Mouse (Mus musculus): ENCODE measurements around the gene Zic4. TPM values are rescaled to one million over a fixed set of nuclear protein-coding genes. Genes with fewer than 3 reads are reported as not detected.

Zic4 gene
- polyA plus RNA-seq, 1 experiment from 2014 or later = not detected

DNA sequence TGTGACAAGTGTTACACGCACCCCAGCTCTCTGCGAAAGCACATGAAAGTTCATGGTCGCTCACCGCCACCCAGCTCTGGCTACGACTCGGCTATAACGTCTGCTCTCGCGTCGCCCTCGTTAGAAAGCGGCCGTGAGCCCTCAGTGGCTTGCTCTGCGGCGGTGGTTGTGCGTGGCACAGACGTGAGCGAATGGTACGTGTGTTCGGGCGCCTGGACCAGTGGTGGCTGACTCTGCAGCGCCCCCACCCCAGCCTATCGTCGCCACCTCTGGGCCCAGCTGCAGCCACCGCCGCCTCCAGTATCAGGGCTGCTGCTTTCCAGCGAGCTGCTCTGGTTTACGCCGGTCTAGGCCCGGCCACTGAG is 21.9 kb downstream of the Zic4 start:
- no peak for ATAC-seq (ENCODE audit: insufficient read depth, low FRiP score)
- 2% methylated on average over 30 of the region's 30 CpGs for WGBS
- no peaks in the 10 kb centered on the region for H3K9me3 ChIP-seq (replicated peaks; ENCODE audit: control insufficient read depth, low read length)

DNA sequence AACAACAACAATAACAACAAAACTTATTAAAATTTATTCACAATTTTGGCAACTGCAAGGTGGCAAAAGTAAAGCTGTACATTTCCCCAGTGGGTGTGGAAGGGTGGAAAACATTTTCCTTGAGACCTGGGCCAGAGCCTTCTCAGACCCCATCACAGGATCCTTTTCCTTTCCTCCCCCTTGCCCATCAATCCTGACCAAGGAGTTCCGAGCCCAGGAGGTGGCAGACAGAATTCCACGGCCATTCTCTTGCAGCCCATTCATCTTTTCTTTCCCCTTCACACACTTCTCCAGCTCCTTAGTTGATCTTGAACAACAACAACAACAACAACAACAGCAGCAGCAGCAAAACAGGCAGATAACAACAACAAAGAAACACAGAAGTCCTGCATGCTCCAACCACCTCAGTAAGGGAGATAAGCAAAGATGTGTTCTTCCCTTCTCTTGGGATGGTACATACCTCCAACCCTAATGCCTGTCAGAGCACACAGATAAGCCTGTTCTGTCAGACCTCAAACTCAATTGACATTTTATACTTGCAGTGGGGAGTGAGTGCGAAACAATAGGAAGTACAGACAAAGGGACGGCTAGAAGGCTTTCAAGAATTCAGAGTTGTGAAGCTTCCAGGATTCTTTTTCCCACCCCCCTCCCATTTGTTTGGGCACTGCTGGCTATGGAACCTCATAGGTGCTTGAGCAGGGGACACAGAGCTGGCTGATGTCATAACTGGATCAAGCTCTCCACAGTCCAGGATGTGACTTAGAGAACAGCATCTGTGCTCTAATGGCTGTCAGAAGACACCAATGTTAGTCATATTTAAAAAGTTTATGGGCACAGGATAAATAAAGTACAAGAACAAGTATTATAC is 22.7 kb downstream of the Zic4 start:
- H3K27me3 ChIP-seq (ENCODE audit: control insufficient read depth, insufficient read depth, low read length) = peaks cover 96% of the 10 kb centered on the region
- ATAC-seq (ENCODE audit: insufficient read depth, low FRiP score) = no peak
- no peak overlapping the region for H3K4me2 ChIP-seq (ENCODE audit: low read depth, low read length)
- no peak overlapping the region for H3K9ac ChIP-seq (ENCODE audit: low read length)
- no peaks in the 10 kb centered on the region for H3K9me3 ChIP-seq (replicated peaks; ENCODE audit: control insufficient read depth, low read length)
- no peak overlapping the region for H3K27ac ChIP-seq (ENCODE audit: low read length)
- peaks cover 5% of the 10 kb centered on the region for H3K4me1 ChIP-seq (ENCODE audit: control insufficient read depth, insufficient read depth, low read length)
- 6% methylated on average over 4 of the region's 4 CpGs for WGBS
- no peaks in the 10 kb centered on the region for H3K36me3 ChIP-seq (ENCODE audit: control insufficient read depth, insufficient read depth, low read length)
- H3K4me3 ChIP-seq (replicated peaks; ENCODE audit: low read length) = no peak overlapping the region

More for the DNA sequence above, 21.9 kb downstream of the Zic4 start:
- Histone ChIP-seq H3K4me1 (ENCODE audit: control insufficient read depth, insufficient read depth, low read length) (peaks cover 5% of the 10 kb centered on the region), H3K27ac (ENCODE audit: low read length) (no peak overlapping the region), H3K9ac (ENCODE audit: low read length) (no peak overlapping the region), H3K27me3 (ENCODE audit: control insufficient read depth, insufficient read depth, low read length) (peaks cover 96% of the 10 kb centered on the region), H3K4me3 (replicated peaks; ENCODE audit: low read length) (no peak overlapping the region), H3K36me3 (ENCODE audit: control insufficient read depth, insufficient read depth, low read length) (no peaks in the 10 kb centered on the region), H3K4me2 (ENCODE audit: low read depth, low read length) (no peak overlapping the region)

DNA sequence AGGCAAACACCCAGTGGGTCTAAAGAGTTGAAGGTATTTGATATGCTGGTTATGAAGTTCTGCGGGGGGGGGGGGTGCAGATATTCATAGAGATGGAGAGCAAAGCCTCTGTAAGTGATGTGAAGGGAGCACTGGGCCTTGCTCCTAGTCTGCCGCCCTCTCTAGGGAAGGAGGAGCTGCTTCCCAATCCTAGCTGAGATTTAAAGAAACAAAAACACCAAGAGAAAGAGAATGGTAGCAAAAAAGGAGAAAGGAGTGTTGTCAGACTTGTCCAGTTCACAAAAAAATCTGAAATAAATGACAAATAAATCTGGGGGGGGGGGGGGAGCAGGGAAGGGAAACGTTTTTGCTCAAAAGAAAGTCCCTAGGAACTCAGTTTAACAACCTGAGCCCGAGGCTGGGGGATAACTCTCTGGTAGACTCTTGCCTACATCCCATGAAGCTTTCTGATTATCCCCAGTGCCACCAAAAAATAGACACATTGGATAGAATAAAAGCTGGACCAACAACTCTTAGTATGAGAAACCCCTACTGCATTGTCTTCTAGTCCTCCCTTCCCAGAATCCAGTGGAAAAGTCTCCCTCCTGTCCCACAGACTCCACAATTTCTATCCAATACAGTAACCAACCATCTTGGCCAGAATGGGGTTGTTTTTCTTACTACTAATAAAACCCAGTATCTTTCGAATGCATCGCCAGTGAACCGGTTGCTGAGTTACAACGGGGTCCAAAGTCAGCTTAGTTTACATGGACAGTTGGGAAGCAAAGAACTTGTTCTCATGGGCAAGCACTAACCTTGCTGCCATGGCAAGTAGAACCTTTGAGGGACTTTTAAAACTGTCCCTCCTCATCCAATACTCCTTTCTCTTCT is 23.6 kb downstream of the Zic4 start:
- Histone ChIP-seq H3K4me1 (ENCODE audit: control insufficient read depth, insufficient read depth, low read length) (peaks cover 5% of the 10 kb centered on the region), H3K4me2 (ENCODE audit: low read depth, low read length) (no peak overlapping the region), H3K27ac (ENCODE audit: low read length) (no peak overlapping the region), H3K9me3 (replicated peaks; ENCODE audit: control insufficient read depth, low read length) (no peaks in the 10 kb centered on the region), H3K9ac (ENCODE audit: low read length) (no peak overlapping the region), H3K27me3 (ENCODE audit: control insufficient read depth, insufficient read depth, low read length) (peaks cover 96% of the 10 kb centered on the region), H3K36me3 (ENCODE audit: control insufficient read depth, insufficient read depth, low read length) (no peaks in the 10 kb centered on the region), H3K4me3 (replicated peaks; ENCODE audit: low read length) (no peak overlapping the region)
- ATAC-seq (ENCODE audit: insufficient read depth, low FRiP score) = no peak
- WGBS = 3% methylated on average over 8 of the region's 8 CpGs

DNA sequence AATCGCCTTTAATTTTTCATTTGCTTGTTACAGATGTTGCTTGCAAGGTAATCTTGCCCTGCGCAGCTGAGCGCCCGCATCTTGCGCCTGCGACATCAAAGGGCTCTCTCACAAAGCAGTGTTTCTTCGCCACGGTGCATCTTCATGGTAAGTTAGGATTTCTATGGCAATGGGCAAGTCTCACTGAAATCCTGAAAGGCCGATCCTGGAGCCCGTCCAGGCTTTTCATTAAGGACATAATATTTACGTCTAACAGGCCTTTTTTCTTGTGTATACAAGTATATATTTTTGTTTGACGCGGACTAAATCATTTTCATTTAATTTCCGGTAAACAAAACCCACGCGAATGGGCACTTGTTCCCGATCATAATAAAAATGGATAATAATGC is 24.3 kb downstream of the Zic4 start:
- no peak overlapping the region for H3K9ac ChIP-seq (ENCODE audit: low read length)
- H3K4me1 ChIP-seq (ENCODE audit: control insufficient read depth, insufficient read depth, low read length) = peaks cover 3% of the 10 kb centered on the region
- no peak overlapping the region for H3K27ac ChIP-seq (ENCODE audit: low read length)
- no peak overlapping the region for H3K4me2 ChIP-seq (ENCODE audit: low read depth, low read length)
- peaks cover 95% of the 10 kb centered on the region for H3K27me3 ChIP-seq (ENCODE audit: control insufficient read depth, insufficient read depth, low read length)
- H3K36me3 ChIP-seq (ENCODE audit: control insufficient read depth, insufficient read depth, low read length) = no peaks in the 10 kb centered on the region
- no peak overlapping the region for H3K4me3 ChIP-seq (replicated peaks; ENCODE audit: low read length)
- no peak for ATAC-seq (ENCODE audit: insufficient read depth, low FRiP score)
- 3% methylated on average over 17 of the region's 17 CpGs for WGBS
- no peaks in the 10 kb centered on the region for H3K9me3 ChIP-seq (replicated peaks; ENCODE audit: control insufficient read depth, low read length)

DNA sequence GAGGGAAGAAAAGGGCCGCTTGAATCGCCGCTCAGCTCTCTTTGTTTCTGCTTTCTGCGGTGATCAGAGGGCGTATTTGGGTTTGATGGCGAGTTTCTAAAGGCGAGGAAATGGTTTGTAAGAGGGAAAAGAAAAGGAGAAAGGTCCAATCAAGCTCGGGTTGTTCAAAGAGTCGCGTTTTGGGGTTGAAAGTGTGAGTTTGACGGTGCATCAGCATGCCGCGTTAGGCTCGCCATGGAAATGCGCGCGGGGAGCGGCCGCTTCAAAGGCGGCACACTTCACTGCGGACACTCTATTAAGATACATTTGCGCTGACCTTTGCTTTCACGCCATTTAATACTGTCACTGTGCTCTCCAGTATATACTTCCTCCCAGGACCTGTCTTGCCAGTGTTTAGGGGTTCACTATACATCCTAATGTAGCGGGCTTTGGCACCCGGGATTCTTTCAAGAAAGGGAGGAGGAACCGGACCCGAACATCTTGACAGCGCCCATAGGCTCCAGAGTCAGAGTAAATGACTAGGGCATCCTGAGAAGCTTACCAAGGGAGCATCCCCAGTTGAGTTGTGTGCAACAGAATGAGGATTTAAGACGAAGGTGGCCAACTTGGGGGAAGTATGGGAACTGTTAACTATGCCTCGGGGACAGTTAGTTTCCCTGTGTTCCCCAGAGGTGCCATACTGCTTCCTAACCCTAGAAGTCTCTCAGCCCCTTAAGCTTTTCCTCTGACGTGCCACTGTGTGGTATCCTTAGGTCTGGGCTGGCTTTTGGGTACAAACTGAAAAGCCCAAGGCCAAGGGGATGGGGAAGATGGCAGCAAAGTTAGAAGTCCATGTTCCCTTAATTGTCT is 24.9 kb downstream of the Zic4 start:
- H3K4me2 ChIP-seq (ENCODE audit: low read depth, low read length) = no peak overlapping the region
- H3K27ac ChIP-seq (ENCODE audit: low read length) = no peak overlapping the region
- no peak overlapping the region for H3K9ac ChIP-seq (ENCODE audit: low read length)
- no peaks in the 10 kb centered on the region for H3K4me1 ChIP-seq (ENCODE audit: control insufficient read depth, insufficient read depth, low read length)
- peaks cover 95% of the 10 kb centered on the region for H3K27me3 ChIP-seq (ENCODE audit: control insufficient read depth, insufficient read depth, low read length)
- H3K4me3 ChIP-seq (replicated peaks; ENCODE audit: low read length) = no peak overlapping the region
- 1% methylated on average over 31 of the region's 31 CpGs for WGBS
- no peak for ATAC-seq (ENCODE audit: insufficient read depth, low FRiP score)
- no peaks in the 10 kb centered on the region for H3K36me3 ChIP-seq (ENCODE audit: control insufficient read depth, insufficient read depth, low read length)
- H3K9me3 ChIP-seq (replicated peaks; ENCODE audit: control insufficient read depth, low read length) = no peaks in the 10 kb centered on the region

DNA sequence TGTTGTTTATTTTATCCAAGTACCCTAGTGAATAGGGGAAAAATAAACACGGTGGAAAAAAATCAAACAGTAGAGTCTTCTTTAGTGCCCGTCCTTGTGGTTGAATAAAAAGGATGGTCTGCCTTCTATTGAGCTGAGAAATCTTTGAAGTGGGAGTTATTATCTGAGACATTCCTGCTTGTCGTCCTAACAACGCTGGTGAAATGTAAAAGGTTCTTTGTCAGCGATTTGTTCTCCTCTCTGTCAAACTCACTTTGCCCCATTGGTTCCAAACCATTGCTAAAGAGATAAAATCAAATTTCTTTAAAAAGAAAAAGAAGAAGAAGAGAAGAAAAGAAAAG is 25.5 kb downstream of the Zic4 start:
- Histone ChIP-seq H3K4me2 (ENCODE audit: low read depth, low read length) (no peak overlapping the region), H3K9ac (ENCODE audit: low read length) (no peak overlapping the region), H3K4me3 (replicated peaks; ENCODE audit: low read length) (no peak overlapping the region), H3K27me3 (ENCODE audit: control insufficient read depth, insufficient read depth, low read length) (peaks cover 94% of the 10 kb centered on the region), H3K27ac (ENCODE audit: low read length) (no peak overlapping the region), H3K4me1 (ENCODE audit: control insufficient read depth, insufficient read depth, low read length) (no peaks in the 10 kb centered on the region), H3K36me3 (ENCODE audit: control insufficient read depth, insufficient read depth, low read length) (no peaks in the 10 kb centered on the region), H3K9me3 (replicated peaks; ENCODE audit: control insufficient read depth, low read length) (no peaks in the 10 kb centered on the region)
- no peak for ATAC-seq (ENCODE audit: insufficient read depth, low FRiP score)
- 1% methylated on average over 5 of the region's 5 CpGs for WGBS

DNA sequence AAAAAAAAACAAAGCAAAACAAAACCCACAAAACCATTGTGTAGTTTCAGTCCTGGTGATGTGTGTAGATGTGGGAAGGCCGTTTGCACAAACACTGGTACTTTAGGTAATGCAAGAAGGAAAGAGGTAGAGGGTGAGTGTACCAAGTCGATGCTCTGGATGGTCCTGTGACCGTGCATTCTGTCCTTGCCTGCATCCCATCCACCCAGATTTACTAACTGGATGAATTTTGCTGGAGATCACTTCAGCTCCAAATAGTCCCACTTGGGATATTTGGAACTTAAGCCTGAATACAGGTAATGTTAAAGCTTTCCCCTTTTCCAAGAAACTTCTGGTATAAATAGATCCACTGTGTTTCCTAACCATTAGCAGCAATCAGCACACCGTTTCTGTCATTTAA is 26.0 kb downstream of the Zic4 start:
- no peaks in the 10 kb centered on the region for H3K4me1 ChIP-seq (ENCODE audit: control insufficient read depth, insufficient read depth, low read length)
- peaks cover 91% of the 10 kb centered on the region for H3K27me3 ChIP-seq (ENCODE audit: control insufficient read depth, insufficient read depth, low read length)
- ATAC-seq (ENCODE audit: insufficient read depth, low FRiP score) = no peak
- no peak overlapping the region for H3K4me3 ChIP-seq (replicated peaks; ENCODE audit: low read length)
- WGBS = 4% methylated on average over 4 of the region's 4 CpGs
- H3K4me2 ChIP-seq (ENCODE audit: low read depth, low read length) = no peak overlapping the region
- no peaks in the 10 kb centered on the region for H3K36me3 ChIP-seq (ENCODE audit: control insufficient read depth, insufficient read depth, low read length)
- no peak overlapping the region for H3K9ac ChIP-seq (ENCODE audit: low read length)
- H3K9me3 ChIP-seq (replicated peaks; ENCODE audit: control insufficient read depth, low read length) = no peaks in the 10 kb centered on the region
- H3K27ac ChIP-seq (ENCODE audit: low read length) = no peak overlapping the region

DNA sequence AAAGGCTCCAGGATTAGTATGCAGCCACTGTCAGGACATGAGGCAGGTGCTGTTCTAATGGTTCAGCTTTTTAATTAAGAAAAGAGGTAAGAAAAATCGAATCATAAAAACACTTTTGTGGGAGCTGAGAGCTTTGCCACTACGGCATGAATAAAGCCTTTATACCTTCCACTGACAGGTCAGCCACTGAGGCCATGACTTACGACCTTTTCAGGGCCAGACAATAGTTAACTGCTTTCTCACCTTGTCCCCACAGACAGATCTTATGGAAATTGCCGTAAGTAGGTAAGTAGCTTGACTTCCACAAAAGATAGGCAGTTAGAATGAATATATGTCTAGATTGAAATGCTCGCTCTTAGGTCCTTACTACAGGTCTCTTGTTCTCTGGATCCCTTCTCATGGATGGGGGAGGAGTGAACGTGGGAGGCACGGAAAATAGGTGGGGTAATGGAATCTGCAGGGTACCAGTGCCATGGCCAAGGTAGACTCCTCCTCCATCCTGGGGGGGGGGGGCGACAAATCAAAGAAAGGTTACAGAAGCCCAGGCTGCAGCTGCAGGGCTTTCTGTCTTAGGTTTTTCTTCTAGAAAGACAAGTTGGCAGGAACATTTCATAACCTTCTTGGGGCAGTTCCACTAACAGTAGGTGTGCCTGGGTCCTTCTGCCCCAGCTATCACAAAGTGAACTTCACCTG is 31.3 kb downstream of the Zic4 start:
- no peak overlapping the region for H3K4me2 ChIP-seq (ENCODE audit: low read depth, low read length)
- H3K9me3 ChIP-seq (replicated peaks; ENCODE audit: control insufficient read depth, low read length) = no peaks in the 10 kb centered on the region
- H3K27ac ChIP-seq (ENCODE audit: low read length) = no peak overlapping the region
- H3K4me3 ChIP-seq (replicated peaks; ENCODE audit: low read length) = no peak overlapping the region
- H3K4me1 ChIP-seq (ENCODE audit: control insufficient read depth, insufficient read depth, low read length) = no peaks in the 10 kb centered on the region
- WGBS = 2% methylated on average over 8 of the region's 8 CpGs
- ATAC-seq (ENCODE audit: insufficient read depth, low FRiP score) = no peak
- peaks cover 84% of the 10 kb centered on the region for H3K27me3 ChIP-seq (ENCODE audit: control insufficient read depth, insufficient read depth, low read length)
- no peak overlapping the region for H3K9ac ChIP-seq (ENCODE audit: low read length)
- H3K36me3 ChIP-seq (ENCODE audit: control insufficient read depth, insufficient read depth, low read length) = no peaks in the 10 kb centered on the region
